Mouse (Mus musculus) lung, embryonic 16.5 days (tissue): ENCODE measurements around the gene Sdc3. TPM values are rescaled to one million over a fixed set of nuclear protein-coding genes. Genes with fewer than 3 reads are reported as not detected.

ENCODE experiments used
- ATAC-seq: fragments of 200-750 bp; cut with Nextera tagmentation; 2 replicates; pipeline ENCODE4 v1.8.0; 2017; ENCODE audit warnings: low read depth, mild to moderate bottlenecking, moderate library complexity
- H3K27ac ChIP-seq: fragments of 300-500 bp; sonication (generic); 2 replicates; pipeline ENCODE4 v1.5.1; 2014; ENCODE audit warnings: mild to moderate bottlenecking, control low read depth, low read length
- H3K27me3 ChIP-seq: fragments of 300-500 bp; sonication (generic); 2 replicates; pipeline ENCODE4 v1.6.1; 2014; ENCODE audit warnings: low read depth, low read length, mixed read lengths; ENCODE audit not compliant: control insufficient read depth, insufficient read depth
- H3K36me3 ChIP-seq: fragments of 300-500 bp; sonication (generic); 2 replicates; pipeline ENCODE4 v1.6.1; 2014; ENCODE audit warnings: low read length; ENCODE audit not compliant: control insufficient read depth, insufficient read depth
- H3K4me1 ChIP-seq: fragments of 300-500 bp; sonication (generic); replicated peaks from 2 replicates; pipeline ENCODE4 v1.6.1; 2014; ENCODE audit warnings: low read length, mixed read lengths; ENCODE audit not compliant: control insufficient read depth, insufficient read depth
- H3K4me2 ChIP-seq: fragments of 300-500 bp; sonication (generic); 2 replicates; pipeline ENCODE4 v1.6.1; 2014; ENCODE audit warnings: low read depth, low read length, control low read depth
- H3K4me3 ChIP-seq: fragments of 300-500 bp; sonication (generic); 2 replicates; pipeline ENCODE4 v1.5.1; 2014; ENCODE audit warnings: mild to moderate bottlenecking, low read length, control low read depth
- H3K9ac ChIP-seq: fragments of 300-500 bp; sonication (generic); 2 replicates; pipeline ENCODE4 v1.6.1; 2014; ENCODE audit warnings: low read length, control low read depth
- H3K9me3 ChIP-seq: fragments of 300-500 bp; sonication (generic); 2 replicates; pipeline ENCODE4 v1.6.1; 2016; ENCODE audit warnings: low read length; ENCODE audit not compliant: control insufficient read depth
- WGBS: fragments of 180-500 bp; shearing (Covaris S2); extraction: QIAGEN DNeasy Blood & Tissue Kit; methylation state at CpG from one replicate; pipeline ENCODE4 v1.1.7; 2014; 5-methylcytosine and 5-hydroxymethylcytosine counted together
- polyA plus RNA-seq: library from polyadenylated mRNA; unstranded; fragments of >200 nt; fragmentation: Nextera tagmentation; extraction: Ambion mirVana; gene quantifications from 2 replicates; pipeline ENCODE4 v1.2.1, GENCODE M21; 2015

Gene Sdc3
- polyA plus RNA-seq, 1 experiment from 2014 or later = 20.1 TPM

GRCm38 (mm10) chr4:130859467-130859866 is 67.1 kb downstream of the Sdc3 start:
- WGBS = 40% methylated on average over 8 of the region's 8 CpGs
- no peak for ATAC-seq
- H3K9ac ChIP-seq = no peak overlapping the region
- H3K4me3 ChIP-seq = no peak overlapping the region
- H3K27me3 ChIP-seq = peaks cover 7% of the 10 kb centered on the region; the same call in 1 of the 2 replicates
- H3K4me1 ChIP-seq = no peaks in the 10 kb centered on the region; the same call in 1 of the 2 replicates
- H3K27ac ChIP-seq = no peak overlapping the region
- no peaks in the 10 kb centered on the region for H3K36me3 ChIP-seq
- no peaks in the 10 kb centered on the region for H3K9me3 ChIP-seq
- H3K4me2 ChIP-seq = no peak overlapping the region

GRCm38 (mm10) chr4:130860902-130861652 is 68.7 kb downstream of the Sdc3 start:
- peaks cover 7% of the 10 kb centered on the region; the same call in 1 of the 2 replicates for H3K27me3 ChIP-seq
- peak overlapping the region; percentile 54 for H3K4me2 ChIP-seq
- H3K36me3 ChIP-seq = no peaks in the 10 kb centered on the region
- H3K9me3 ChIP-seq = no peaks in the 10 kb centered on the region
- H3K27ac ChIP-seq = no peak overlapping the region
- peak; percentile 28; the same call in 1 of the 2 replicates for ATAC-seq
- H3K4me1 ChIP-seq = no peaks in the 10 kb centered on the region; the same call in 1 of the 2 replicates
- WGBS = 49% methylated on average over 15 of the region's 15 CpGs
- peak overlapping the region; percentile 24 for H3K4me3 ChIP-seq
- no peak overlapping the region for H3K9ac ChIP-seq

GRCm38 (mm10) chr4:130861653-130862208 is 69.4 kb downstream of the Sdc3 start:
- peak; percentile 78 for ATAC-seq
- Histone ChIP-seq H3K9ac (0 out of 2 replicates have a peak overlapping the region, but pooled peaks have one; percentile 22), H3K4me2 (peak overlapping the region; percentile 54), H3K4me3 (peak overlapping the region; percentile 24), H3K27me3 (peaks cover 7% of the 10 kb centered on the region; the same call in 1 of the 2 replicates), H3K36me3 (no peaks in the 10 kb centered on the region), H3K9me3 (no peaks in the 10 kb centered on the region), H3K27ac (no peak overlapping the region), H3K4me1 (no peaks in the 10 kb centered on the region; the same call in 1 of the 2 replicates)
- WGBS = 3% methylated on average over 30 of the region's 30 CpGs

GRCm38 (mm10) chr4:130862538-130862937 is 70.2 kb downstream of the Sdc3 start:
- H3K4me2 ChIP-seq = no peak overlapping the region
- 69% methylated on average over 5 of the region's 5 CpGs for WGBS
- H3K27me3 ChIP-seq = peaks cover 7% of the 10 kb centered on the region; the same call in 1 of the 2 replicates
- H3K27ac ChIP-seq = no peak overlapping the region
- H3K4me1 ChIP-seq = no peaks in the 10 kb centered on the region; the same call in 1 of the 2 replicates
- H3K36me3 ChIP-seq = no peaks in the 10 kb centered on the region
- H3K9me3 ChIP-seq = no peaks in the 10 kb centered on the region
- H3K9ac ChIP-seq = no peak overlapping the region
- H3K4me3 ChIP-seq = no peak overlapping the region
- ATAC-seq = no peak

- Histone ChIP-seq H3K4me2 (no peak overlapping the region), H3K27me3 (peaks cover 7% of the 10 kb centered on the region; the same call in 1 of the 2 replicates), H3K9ac (no peak overlapping the region), H3K9me3 (no peaks in the 10 kb centered on the region), H3K27ac (no peak overlapping the region), H3K36me3 (no peaks in the 10 kb centered on the region), H3K4me3 (no peak overlapping the region), H3K4me1 (no peaks in the 10 kb centered on the region; the same call in 1 of the 2 replicates)
- 30% methylated on average over 8 of the region's 9 CpGs for WGBS
- ATAC-seq = no peak
Measured at GRCm38 (mm10) chr4:130865460-130865859, 73.1 kb downstream of the Sdc3 start.

- H3K9ac ChIP-seq = no peak overlapping the region
- H3K9me3 ChIP-seq = no peaks in the 10 kb centered on the region
- no peaks in the 10 kb centered on the region; the same call in 1 of the 2 replicates for H3K4me1 ChIP-seq
- no peaks in the 10 kb centered on the region for H3K36me3 ChIP-seq
- no peak overlapping the region for H3K4me3 ChIP-seq
- peaks cover 4% of the 10 kb centered on the region; the same call in 1 of the 2 replicates for H3K27me3 ChIP-seq
- H3K27ac ChIP-seq = no peak overlapping the region
- no peak for ATAC-seq
- H3K4me2 ChIP-seq = no peak overlapping the region
- 28% methylated on average over 8 of the region's 8 CpGs for WGBS
Measured at GRCm38 (mm10) chr4:130865901-130866371, 73.6 kb downstream of the Sdc3 start.

- no peaks in the 10 kb centered on the region; the same call in 1 of the 2 replicates for H3K27me3 ChIP-seq
- no peaks in the 10 kb centered on the region for H3K36me3 ChIP-seq
- H3K27ac ChIP-seq = no peak overlapping the region
- no peak overlapping the region for H3K4me3 ChIP-seq
- no peak overlapping the region for H3K4me2 ChIP-seq
- no peak for ATAC-seq
- 48% methylated on average over 6 of the region's 6 CpGs for WGBS
- H3K9me3 ChIP-seq = no peaks in the 10 kb centered on the region
- no peaks in the 10 kb centered on the region for H3K4me1 ChIP-seq
- no peak overlapping the region for H3K9ac ChIP-seq
Measured at GRCm38 (mm10) chr4:130867940-130868339, 75.6 kb downstream of the Sdc3 start.

- H3K9ac ChIP-seq = no peak overlapping the region
- H3K9me3 ChIP-seq = no peaks in the 10 kb centered on the region
- no peaks in the 10 kb centered on the region; the same call in 1 of the 2 replicates for H3K27me3 ChIP-seq
- no peak overlapping the region for H3K27ac ChIP-seq
- 37% methylated on average over 5 of the region's 5 CpGs for WGBS
- no peaks in the 10 kb centered on the region for H3K4me1 ChIP-seq
- no peak overlapping the region for H3K4me3 ChIP-seq
- no peak for ATAC-seq
- no peaks in the 10 kb centered on the region for H3K36me3 ChIP-seq
- no peak overlapping the region for H3K4me2 ChIP-seq
Measured at GRCm38 (mm10) chr4:130868803-130869202, 76.5 kb downstream of the Sdc3 start.

GRCm38 (mm10) chr4:130872414-130872813 is 80.1 kb downstream of the Sdc3 start:
- no peak overlapping the region for H3K9ac ChIP-seq
- no peak overlapping the region for H3K4me3 ChIP-seq
- peaks cover 3% of the 10 kb centered on the region; the same call in 1 of the 2 replicates for H3K27me3 ChIP-seq
- WGBS = 51% methylated on average over 11 of the region's 11 CpGs
- H3K9me3 ChIP-seq = no peaks in the 10 kb centered on the region
- ATAC-seq = no peak
- H3K36me3 ChIP-seq = no peaks in the 10 kb centered on the region
- H3K4me1 ChIP-seq = peaks cover 10% of the 10 kb centered on the region
- no peak overlapping the region for H3K4me2 ChIP-seq
- H3K27ac ChIP-seq = no peak overlapping the region
